ENCODE assay signal across 8 mouse cellular contexts in genomic region chr16:10192679-10193506, GRCm38 (mm10). TPM values are rescaled to one million over a fixed set of nuclear protein-coding genes. Genes with fewer than 3 reads are reported as not detected.
DNase-seq lines count a peak whose midpoint lies in the region; ATAC-seq and TF ChIP-seq lines count a peak whose summit lies in the region.

Atf7ip2 (plus strand) TSS chr16:10192712.

- TF ChIP-seq CTCF in liver, embryonic 14.5 days (IDR thresholded peaks at IDR 0.05; ENCODE audit: low read depth), result no peak

- peak; percentile 90 for ATAC-seq in liver, embryonic 14.5 days (ENCODE audit: insufficient read depth)
- ATAC-seq in neural tube, embryonic 12.5 days (ENCODE audit: low FRiP score, low read depth), result peak; percentile 100

- intact Hi-C loops in heart, postnatal 25 days (cut with DNase I), result no loop called here

- no peaks in the 10 kb centered on the region for H3K9me3 ChIP-seq in liver, embryonic 14.5 days (ENCODE audit: control insufficient read depth, low read length)
- H3K9me3 ChIP-seq in neural tube, embryonic 12.5 days, result no peaks in the 10 kb centered on the region

- peak within 1 kb of the TSS; percentile 4 for H3K9ac ChIP-seq in liver, embryonic 14.5 days (replicated peaks)
- H3K9ac ChIP-seq in neural tube, embryonic 12.5 days, result peak within 1 kb of the TSS; percentile 54

- WGBS in large intestine, adult 2 months, result 1% methylated on average over 63 of the region's 63 CpGs
- WGBS in liver, embryonic 14.5 days (ENCODE audit: insufficient replicate concordance), result under 1% methylated on average over 62 of the region's 63 CpGs
- WGBS in neural tube, embryonic 12.5 days, result under 1% methylated on average over 63 of the region's 63 CpGs

- H3K4me3 ChIP-seq in liver, embryonic 14.5 days (ENCODE audit: insufficient read depth in 1 of 2, low read depth in 2 of 2, low read length in 2 of 2), result peak within 1 kb of the TSS; percentile 34 to 59
- peak within 1 kb of the TSS; percentile 53 for H3K4me3 ChIP-seq in neural tube, embryonic 12.5 days

- H3K36me3 ChIP-seq in liver, embryonic 14.5 days (replicated peaks; ENCODE audit: control insufficient read depth, insufficient read depth, low read depth), result no peaks in the 10 kb centered on the region
- no peaks in the 10 kb centered on the region for H3K36me3 ChIP-seq in neural tube, embryonic 12.5 days

- H3K27me3 ChIP-seq in liver, embryonic 14.5 days (ENCODE audit: control insufficient read depth, insufficient read depth, low read length), result peaks cover 2% of the 10 kb centered on the region; the same call in 1 of the 2 replicates
- H3K27me3 ChIP-seq in neural tube, embryonic 12.5 days (replicated peaks), result 0 out of 2 replicates have a peak, but pooled peaks cover 3% of the 10 kb centered on the region

- H3K4me2 ChIP-seq in liver, embryonic 14.5 days (ENCODE audit: low read depth), result peak within 1 kb of the TSS; percentile 70
- H3K4me2 ChIP-seq in neural tube, embryonic 12.5 days (replicated peaks), result peak within 1 kb of the TSS; percentile 98

- no peak for TF ChIP-seq EP300 in liver, embryonic 14.5 days (IDR thresholded peaks at IDR 0.05; ENCODE audit: low read depth)

- DNase-seq in NIH3T3 (ENCODE audit: low read depth), result peak; percentile 94
- peak; percentile 56 for DNase-seq in cerebellum, adult 8-10 months
- peak; percentile 92 for DNase-seq in forelimb bud, embryonic 11.5 days (ENCODE audit: low read depth, low spot score)
- peak; percentile 81 for DNase-seq in heart, postnatal 25 days (ENCODE audit: low spot score)
- DNase-seq in large intestine, adult 2 months (ENCODE audit: low read depth, low spot score), result peak; percentile 65
- peak; percentile 44 to 51 (median 50) for DNase-seq in liver, embryonic 14.5 days (ENCODE audit: low read depth in 3 of 3, low spot score in 3 of 3)
- DNase-seq in testis, postnatal 10 days (ENCODE audit: low spot score), result peak; percentile 96

- H3K27ac ChIP-seq in liver, embryonic 14.5 days, result no peak within 1 kb of the TSS
- no peak within 1 kb of the TSS for H3K27ac ChIP-seq in neural tube, embryonic 12.5 days

- H3K4me1 ChIP-seq in liver, embryonic 14.5 days (replicated peaks; ENCODE audit: control insufficient read depth in 2 of 2, insufficient read depth in 2 of 2, low read length in 1 of 2), result no peaks in the 10 kb centered on the region
- H3K4me1 ChIP-seq in neural tube, embryonic 12.5 days, result peaks cover 7% of the 10 kb centered on the region; the same call in 1 of the 2 replicates

RNA-seq across cellular contexts. Expression of gene Atf7ip2, which starts in this region (rescaled TPM):
- not detected for total RNA-seq in heart, postnatal 25 days (2021)
- 0.08 and 0.15 TPM in 2 replicates for polyA plus RNA-seq in large intestine, adult 2 months (2012; rRNA removed)
- polyA plus RNA-seq in liver, embryonic 14.5 days (2012; rRNA removed), result 0.11 and 0.19 TPM in 2 replicates
- 0.10 and 0.25 TPM in 2 replicates for polyA plus RNA-seq in liver, embryonic 14.5 days (2014; fragmentation: Nextera tagmentation; extraction: Ambion mirVana)
- polyA plus RNA-seq in neural tube, embryonic 12.5 days (2016; fragmentation: Nextera tagmentation; extraction: Ambion mirVana), result 0.44 and 0.52 TPM in 2 replicates

Comparison
In these comparisons a context has a peak if more than half of its experiments do, and no peak if none do; other contexts are left out.
1. Peak in DNase-seq in heart, postnatal 25 days; RNA of the gene not detected or under 1 TPM.
2. Peak in DNase-seq in large intestine, adult 2 months; RNA of the gene not detected or under 1 TPM.
3. Peak in DNase-seq, ATAC-seq, H3K4me3 ChIP-seq, H3K9ac ChIP-seq and H3K4me2 ChIP-seq in liver, embryonic 14.5 days; RNA of the gene not detected or under 1 TPM.
4. Peak in ATAC-seq, H3K4me3 ChIP-seq, H3K9ac ChIP-seq and H3K4me2 ChIP-seq in neural tube, embryonic 12.5 days; RNA of the gene not detected or under 1 TPM.